Comparison of ENCODE assay signal across 26 mouse cellular contexts in genomic region chr1:132109368-132109767, GRCm38 (mm10). TPM values are rescaled to one million over a fixed set of nuclear protein-coding genes. Genes with fewer than 3 reads are reported as not detected.
DNase-seq lines count a peak whose midpoint lies in the region; ATAC-seq and TF ChIP-seq lines count a peak whose summit lies in the region.
"Had no signal": no experiment of that assay in that cellular context is flagged by ENCODE, and none has a peak within 500 bp of the region (broad histone marks: within the 10 kb centered on the region; RNA-seq: fewer than 3 reads in every experiment).

No protein-coding gene starts in this region.

- no peaks in the 10 kb centered on the region for H3K4me1 ChIP-seq in heart, adult 2 months (ENCODE audit: control insufficient read depth, insufficient read depth, low read length)
- no peaks in the 10 kb centered on the region for H3K4me1 ChIP-seq in MEL (ENCODE audit: control insufficient read depth in 1 of 2, insufficient read depth in 2 of 2, low read length in 2 of 2)
- H3K4me1 ChIP-seq in intestine, postnatal 0 days (replicated peaks; ENCODE audit: control insufficient read depth, insufficient read depth, low read length) = no peaks in the 10 kb centered on the region
- H3K4me1 ChIP-seq: forebrain, embryonic 10.5 days; forebrain, embryonic 13.5 days; heart, embryonic 13.5 days; hindbrain, embryonic 13.5 days had no signal

- no peak for ATAC-seq in intestine, postnatal 0 days
- ATAC-seq: forebrain, embryonic 13.5 days; forebrain, embryonic 16.5 days; hindbrain, embryonic 16.5 days; inflammation-experienced regulatory T-cells, adult 6 months; intestine, embryonic 16.5 days; Patski had no signal

- H3K36me3 ChIP-seq in heart, adult 2 months (ENCODE audit: control insufficient read depth, insufficient read depth, low read length) = no peaks in the 10 kb centered on the region
- H3K36me3 ChIP-seq in MEL (ENCODE audit: control insufficient read depth in 1 of 2, insufficient read depth in 2 of 2, low read length in 2 of 2) = no peaks in the 10 kb centered on the region
- peaks cover 6% of the 10 kb centered on the region; the same call in 1 of the 2 replicates for H3K36me3 ChIP-seq in intestine, postnatal 0 days (ENCODE audit: control insufficient read depth, insufficient read depth)
- H3K36me3 ChIP-seq: forebrain, embryonic 10.5 days; heart, embryonic 10.5 days; heart, embryonic 13.5 days; hindbrain, embryonic 13.5 days had no signal

- no peak overlapping the region for H3K9ac ChIP-seq in heart, adult 2 months (ENCODE audit: low read depth, low read length)
- H3K9ac ChIP-seq in MEL (ENCODE audit: control insufficient read depth, low read depth, low read length, poor library complexity, severe bottlenecking) = no peak overlapping the region
- H3K9ac ChIP-seq in intestine, postnatal 0 days (ENCODE audit: low read depth, low read length) = no peak overlapping the region
- H3K9ac ChIP-seq: forebrain, embryonic 13.5 days; heart, embryonic 13.5 days; hindbrain, embryonic 13.5 days had no signal

- no peaks in the 10 kb centered on the region for H3K9me3 ChIP-seq in MEL (replicated peaks; ENCODE audit: insufficient read depth, low read length)
- no peaks in the 10 kb centered on the region for H3K9me3 ChIP-seq in intestine, postnatal 0 days (ENCODE audit: control insufficient read depth)
- H3K9me3 ChIP-seq: forebrain, embryonic 10.5 days; forebrain, embryonic 13.5 days; heart, embryonic 10.5 days; heart, embryonic 13.5 days; hindbrain, embryonic 13.5 days had no signal

- no peaks in the 10 kb centered on the region for H3K79me2 ChIP-seq in heart, adult 2 months (replicated peaks; ENCODE audit: control insufficient read depth, insufficient read depth, low read length)
- no peaks in the 10 kb centered on the region for H3K79me2 ChIP-seq in MEL (ENCODE audit: control insufficient read depth, insufficient read depth, low read length, poor library complexity)

- no peak overlapping the region for H3K27ac ChIP-seq in heart, adult 2 months
- H3K27ac ChIP-seq in left cerebral cortex, adult 2 months = no peak overlapping the region
- H3K27ac ChIP-seq in MEL (ENCODE audit: control insufficient read depth, low read depth, low read length) = no peak overlapping the region
- no peak overlapping the region for H3K27ac ChIP-seq in intestine, postnatal 0 days (ENCODE audit: low read depth, low read length)
- H3K27ac ChIP-seq: forebrain, embryonic 10.5 days; forebrain, embryonic 13.5 days; heart, embryonic 10.5 days; heart, embryonic 13.5 days; hindbrain, embryonic 13.5 days had no signal

- intact Hi-C loops in heart, adult 2 months (cut with DNase I) = no loop called here
- intact Hi-C loops in heart, postnatal 36 days (cut with DNase I) = no loop called here
- intact Hi-C loops in left cerebral cortex, adult 2 months (cut with DNase I) = loop anchor here (5.0 kb wide), 1 partner anchor 42 kb away; the partner anchor contains the start of gene Mfsd4a

- peak; percentile 77 for TF ChIP-seq RAD21 in MEL (IDR thresholded peaks at IDR 0.05; ENCODE audit: low read depth, low read length)

- 0 out of 2 replicates have a peak, but pooled peaks cover 1% of the 10 kb centered on the region for H3K27me3 ChIP-seq in heart, adult 2 months (ENCODE audit: control insufficient read depth, insufficient read depth, low read length)
- H3K27me3 ChIP-seq in MEL (ENCODE audit: control insufficient read depth in 1 of 2, insufficient read depth in 2 of 2, low read length in 2 of 2) = peaks cover 0 to 11% of the 10 kb centered on the region in 2 experiments; a peak in 3 of 4 replicates
- H3K27me3 ChIP-seq in intestine, postnatal 0 days (replicated peaks; ENCODE audit: control insufficient read depth, insufficient read depth, low read length) = no peaks in the 10 kb centered on the region
- H3K27me3 ChIP-seq: forebrain, embryonic 13.5 days had no signal

- TF ChIP-seq POLR2A in heart, adult 2 months (IDR thresholded peaks at IDR 0.05; ENCODE audit: insufficient read depth, low read depth, low read length) = no peak
- TF ChIP-seq POLR2A in MEL (IDR thresholded peaks at IDR 0.05; ENCODE audit: control insufficient read depth in 1 of 2, insufficient read depth in 1 of 2, low read depth in 1 of 2, low read length in 2 of 2, poor library complexity in 1 of 2) = no peak

- TF ChIP-seq EP300 in heart, adult 2 months (IDR thresholded peaks at IDR 0.05; ENCODE audit: insufficient read depth, low read depth, low read length) = no peak
- TF ChIP-seq EP300 in MEL (IDR thresholded peaks at IDR 0.05; ENCODE audit: low read depth in 1 of 2, low read length in 2 of 2) = no peak

- no peak overlapping the region for H3K4me3 ChIP-seq in heart, adult 2 months
- H3K4me3 ChIP-seq in left cerebral cortex, adult 2 months = no peak overlapping the region
- no peak overlapping the region for H3K4me3 ChIP-seq in MEL (ENCODE audit: control insufficient read depth in 1 of 2, insufficient read depth in 1 of 2, low read depth in 2 of 2, low read length in 2 of 2)
- no peak overlapping the region for H3K4me3 ChIP-seq in intestine, postnatal 0 days (ENCODE audit: low read depth, low read length)
- H3K4me3 ChIP-seq: forebrain, embryonic 10.5 days; forebrain, embryonic 13.5 days; heart, embryonic 10.5 days; heart, embryonic 13.5 days; hindbrain, embryonic 13.5 days had no signal

- WGBS in heart, adult 2 months = 46% methylated on average over 2 of the region's 2 CpGs
- 47% methylated on average over 2 of the region's 2 CpGs for WGBS in intestine, postnatal 0 days

- TF ChIP-seq CTCF in heart, adult 2 months (IDR thresholded peaks at IDR 0.05) = peak; percentile 49
- peak; percentile 44 for TF ChIP-seq CTCF in left cerebral cortex, adult 2 months (IDR thresholded peaks at IDR 0.05)
- TF ChIP-seq CTCF in MEL (IDR thresholded peaks at IDR 0.05 in 2 of 3, conservative IDR thresholded peaks at IDR 0.05 in 1 of 3; ENCODE audit: control insufficient read depth in 1 of 3, insufficient read depth in 1 of 3, low read depth in 2 of 3, low read length in 3 of 3, poor library complexity in 1 of 3, severe bottlenecking in 1 of 3) = peak; percentile 2 to 60 (median 37); a peak in 4 of 6 replicates
- no peak for TF ChIP-seq CTCF in intestine, postnatal 0 days (IDR thresholded peaks at IDR 0.05; ENCODE audit: low read depth)

- DNase-seq in heart, adult 2 months = no peak
- no peak for DNase-seq in heart, postnatal 36 days
- DNase-seq in left cerebral cortex, adult 2 months (ENCODE audit: extremely low spot score in 1 of 2, low spot score in 2 of 2) = no peak
- DNase-seq in left cerebral cortex, adult 18-20 months (ENCODE audit: low spot score in 2 of 2) = no peak
- peak; percentile 55 for DNase-seq in A20 (ENCODE audit: low read depth, low spot score)
- no peak for DNase-seq in MEL (ENCODE audit: low read depth, low spot score)
- no peak for DNase-seq in urinary bladder, adult 18-20 months (ENCODE audit: low spot score in 2 of 2)
- DNase-seq: adrenal gland, postnatal 10 days; adrenal gland, postnatal 36 days; cerebellum, adult 18-20 months; cerebellum, adult 9-10 months; cerebellum, postnatal 14 days; gastrocnemius, postnatal 14 days; heart, adult 18-20 months; heart, postnatal 14 days had no signal

- no peak overlapping the region for H3K4me2 ChIP-seq in intestine, postnatal 0 days (replicated peaks; ENCODE audit: low read depth)
- H3K4me2 ChIP-seq: forebrain, embryonic 13.5 days; heart, embryonic 13.5 days; hindbrain, embryonic 13.5 days had no signal

TF ChIP-seq in MEL, 35 proteins besides CTCF, POLR2A, EP300 and RAD21:
- peak; percentile 38; the same call in 1 of the 2 replicates for TF ChIP-seq ELF1 (IDR thresholded peaks at IDR 0.05; ENCODE audit: low read depth, low read length)
- peak; percentile 63 for TF ChIP-seq ZC3H11A (IDR thresholded peaks at IDR 0.05; ENCODE audit: low read depth, low read length)
- no peak for TF ChIP-seq TBP (IDR thresholded peaks at IDR 0.05; ENCODE audit: low read depth, low read length)
- no peak for TF ChIP-seq GABPA (IDR thresholded peaks at IDR 0.05; ENCODE audit: low read depth, low read length)
- peak; percentile 70 for TF ChIP-seq SMC3 (IDR thresholded peaks at IDR 0.05; ENCODE audit: low read depth, low read length)
- TF ChIP-seq ZNF384 (IDR thresholded peaks at IDR 0.05; ENCODE audit: low read depth, low read length) = peak; percentile 96

RNA-seq across cellular contexts. Expression of gene Cdk18, which starts 30.1 kb away (rescaled TPM):
- total RNA-seq in heart, adult 2 months (2021) = 10 to 100 TPM; 14.0 to 15.8 TPM
- polyA plus RNA-seq in heart, adult 2 months (2012; rRNA removed) = 20.9 and 25.1 TPM in 2 replicates
- total RNA-seq in heart, postnatal 36 days (2021) = 10 to 100 TPM; 16.5 to 17.9 TPM
- 10 to 100 TPM; 27.9 to 33.2 TPM for total RNA-seq in left cerebral cortex, adult 2 months (2021)
- total RNA-seq in left cerebral cortex, adult 18-20 months (2021) = 10 to 100 TPM; 30.5 to 36.1 TPM
- 0.56 and 1.3 TPM in 2 replicates for total RNA-seq in MEL (2012; rRNA removed)
- 10 to 100 TPM in 1 of 2 experiments, not detected in 1; 15.7 TPM for polyA plus RNA-seq in MEL (2012; ENCODE audit: insufficient read depth in 1 of 2, insufficient read length in 2 of 2, low read depth in 1 of 2, low replicate concordance in 2 of 2, missing spikeins in 1 of 2)
- 33.7 and 39.3 TPM in 2 replicates for polyA plus RNA-seq in intestine, postnatal 0 days (2015; fragmentation: Nextera tagmentation; extraction: Ambion mirVana)
- polyA plus RNA-seq: inflammation-experienced regulatory T-cells, adult 6 months had no signal

RNA-seq across cellular contexts. Expression of gene Mfsd4a, which starts 41.5 kb away (rescaled TPM):
- total RNA-seq in heart, adult 2 months (2021) = 1 to 10 TPM; 1.4 to 1.6 TPM
- polyA plus RNA-seq in heart, adult 2 months (2012; rRNA removed) = 3.0 and 3.6 TPM in 2 replicates
- 1 to 10 TPM; 1.4 to 2.3 TPM for total RNA-seq in heart, postnatal 36 days (2021)
- 10 to 100 TPM; 80.0 to 85.2 TPM for total RNA-seq in left cerebral cortex, adult 2 months (2021)
- 10 to 100 TPM; 72.9 to 78.3 TPM for total RNA-seq in left cerebral cortex, adult 18-20 months (2021)
- 2.7 and 3.6 TPM in 2 replicates for total RNA-seq in MEL (2012; rRNA removed)
- 10 to 100 TPM in 1 of 2 experiments, not detected in 1; 15.5 TPM for polyA plus RNA-seq in MEL (2012; ENCODE audit: insufficient read depth in 1 of 2, insufficient read length in 2 of 2, low read depth in 1 of 2, low replicate concordance in 2 of 2, missing spikeins in 1 of 2)
- 6.1 and 7.0 TPM in 2 replicates for polyA plus RNA-seq in intestine, postnatal 0 days (2015; fragmentation: Nextera tagmentation; extraction: Ambion mirVana)

Comparison
In these comparisons a context has a peak if more than half of its experiments do, and no peak if none do; other contexts are left out.
1. RNA of gene Mfsd4a, which starts 41.5 kb away (total RNA-seq): 80.0 to 85.2 TPM in left cerebral cortex, adult 2 months and 72.9 to 78.3 TPM in left cerebral cortex, adult 18-20 months; 2.7 to 3.6 TPM in MEL, 1.4 to 2.3 TPM in heart, postnatal 36 days and 1.4 to 1.6 TPM in heart, adult 2 months; every median in the first group is over 10 times any median in the second.